Mouse (Mus musculus) E14TG2a.4 (cell line): ENCODE results near the gene Srbd1.

ENCODE experiments used
- CTCF ChIP-seq: conservative IDR thresholded peaks from 2 replicates; pipeline ENCODE4 v1.5.1; 2014; ENCODE audit warnings: low read length
- NANOG ChIP-seq: IDR thresholded peaks from 2 replicates; pipeline ENCODE4 v1.6.1; 2014; ENCODE audit warnings: borderline replicate concordance, low read length, mixed read lengths
- POU5F1 ChIP-seq: IDR thresholded peaks from 2 replicates; pipeline ENCODE4 v1.6.1; 2014; ENCODE audit warnings: low read length, borderline replicate concordance

GRCm38 (mm10) chr17:86024589-86024988 lies 120.4 kb downstream of the Srbd1 start:
- no peak for TF ChIP-seq CTCF
- no peak for TF ChIP-seq NANOG
- no peak for TF ChIP-seq POU5F1
